Mouse (Mus musculus): ENCODE results near the gene Ndufa3. TPM values are rescaled to one million over a fixed set of nuclear protein-coding genes. Genes with fewer than 3 reads are reported as not detected.
"Not testable (repeated sequence)": the region's sequence is repeated elsewhere in the genome, so short reads cannot be mapped to it uniquely, and the experiment has no call there.

Gene Ndufa3
- polyA plus RNA-seq, 1 experiment from 2014 or later: 457 TPM

GRCm38 (mm10) chr7:3590550-3590949 is 26.6 kb upstream of the Ndufa3 start:
- ATAC-seq (ENCODE audit: insufficient number of reproducible peaks, insufficient read depth, low FRiP score, low TSS enrichment, low read depth): no peak
- WGBS: 69% methylated on average over 3 of the region's 3 CpGs
- Histone ChIP-seq H3K36me3 (no peaks in the 10 kb centered on the region), H3K4me3 (no peak overlapping the region), H3K9me3 (no peaks in the 10 kb centered on the region), H3K4me2 (no peak overlapping the region), H3K9ac (no peak overlapping the region), H3K27ac (no peak overlapping the region), H3K27me3 (no peaks in the 10 kb centered on the region), H3K4me1 (no peaks in the 10 kb centered on the region)

GRCm38 (mm10) chr7:3591534-3591933 is 25.6 kb upstream of the Ndufa3 start:
- no peak for ATAC-seq (ENCODE audit: insufficient number of reproducible peaks, insufficient read depth, low FRiP score, low TSS enrichment, low read depth)
- H3K36me3 ChIP-seq: no peaks in the 10 kb centered on the region
- no peak overlapping the region for H3K9ac ChIP-seq
- no peak overlapping the region for H3K4me3 ChIP-seq
- WGBS: 64% methylated on average over 1 of the region's 1 CpGs
- H3K9me3 ChIP-seq: no peaks in the 10 kb centered on the region
- H3K27me3 ChIP-seq: no peaks in the 10 kb centered on the region
- H3K4me2 ChIP-seq: no peak overlapping the region
- H3K4me1 ChIP-seq: no peaks in the 10 kb centered on the region
- no peak overlapping the region for H3K27ac ChIP-seq

GRCm38 (mm10) chr7:3593855-3594254 is 23.3 kb upstream of the Ndufa3 start:
- Histone ChIP-seq H3K4me3 (no peak overlapping the region), H3K9me3 (no peaks in the 10 kb centered on the region)
- ATAC-seq (ENCODE audit: insufficient number of reproducible peaks, insufficient read depth, low FRiP score, low TSS enrichment, low read depth): no peak

GRCm38 (mm10) chr7:3594686-3595085 is 22.5 kb upstream of the Ndufa3 start:
- no peaks in the 10 kb centered on the region for H3K4me1 ChIP-seq
- 17% methylated on average over 5 of the region's 5 CpGs for WGBS
- H3K36me3 ChIP-seq: no peaks in the 10 kb centered on the region
- H3K9ac ChIP-seq: no peak overlapping the region
- no peak overlapping the region for H3K27ac ChIP-seq
- no peaks in the 10 kb centered on the region for H3K27me3 ChIP-seq
- 0 out of 2 replicates have a peak overlapping the region, but pooled peaks have one; percentile 2 for H3K4me3 ChIP-seq
- H3K4me2 ChIP-seq: peak overlapping the region; percentile 22; the same call in 1 of the 2 replicates
- no peaks in the 10 kb centered on the region for H3K9me3 ChIP-seq
- no peak for ATAC-seq (ENCODE audit: insufficient number of reproducible peaks, insufficient read depth, low FRiP score, low TSS enrichment, low read depth)

More at GRCm38 (mm10) chr7:3593855-3594254, 23.3 kb upstream of the Ndufa3 start:
- no peaks in the 10 kb centered on the region for H3K4me1 ChIP-seq
- no peaks in the 10 kb centered on the region for H3K27me3 ChIP-seq
- H3K36me3 ChIP-seq: no peaks in the 10 kb centered on the region
- H3K27ac ChIP-seq: no peak overlapping the region
- H3K9ac ChIP-seq: no peak overlapping the region
- H3K4me2 ChIP-seq: no peak overlapping the region

- H3K27ac ChIP-seq: no peak overlapping the region
- H3K9me3 ChIP-seq: no peaks in the 10 kb centered on the region
- H3K27me3 ChIP-seq: no peaks in the 10 kb centered on the region
- ATAC-seq (ENCODE audit: insufficient number of reproducible peaks, insufficient read depth, low FRiP score, low TSS enrichment, low read depth): no peak
- H3K36me3 ChIP-seq: no peaks in the 10 kb centered on the region
- H3K4me1 ChIP-seq: no peaks in the 10 kb centered on the region
- 15% methylated on average over 9 of the region's 9 CpGs for WGBS
- H3K4me2 ChIP-seq: peak overlapping the region; percentile 22; the same call in 1 of the 2 replicates
- no peak overlapping the region for H3K9ac ChIP-seq
- 0 out of 2 replicates have a peak overlapping the region, but pooled peaks have one; percentile 2 for H3K4me3 ChIP-seq
These were observed 22.0 kb upstream of the Ndufa3 start for GRCm38 (mm10) chr7:3595146-3595545.

- H3K4me2 ChIP-seq; H3K27ac ChIP-seq; H3K9me3 ChIP-seq; H3K4me1 ChIP-seq; H3K9ac ChIP-seq; H3K27me3 ChIP-seq; H3K36me3 ChIP-seq; ATAC-seq (ENCODE audit: insufficient number of reproducible peaks, insufficient read depth, low FRiP score, low TSS enrichment, low read depth); H3K4me3 ChIP-seq: not testable (repeated sequence)
- WGBS: 70% methylated on average over 1 of the region's 1 CpGs
These were observed 19.4 kb upstream of the Ndufa3 start for GRCm38 (mm10) chr7:3597755-3598154.

GRCm38 (mm10) chr7:3601119-3601518 is 16.1 kb upstream of the Ndufa3 start:
- H3K9me3 ChIP-seq: no peaks in the 10 kb centered on the region
- H3K4me2 ChIP-seq: no peak overlapping the region
- 11% methylated on average over 4 of the region's 4 CpGs for WGBS
- no peak overlapping the region for H3K9ac ChIP-seq
- H3K27ac ChIP-seq: no peak overlapping the region
- H3K4me3 ChIP-seq: no peak overlapping the region
- no peaks in the 10 kb centered on the region for H3K36me3 ChIP-seq
- H3K4me1 ChIP-seq: no peaks in the 10 kb centered on the region
- no peaks in the 10 kb centered on the region for H3K27me3 ChIP-seq
- no peak for ATAC-seq (ENCODE audit: insufficient number of reproducible peaks, insufficient read depth, low FRiP score, low TSS enrichment, low read depth)

GRCm38 (mm10) chr7:3606798-3607197 is 10.4 kb upstream of the Ndufa3 start:
- Histone ChIP-seq H3K4me1 (no peaks in the 10 kb centered on the region), H3K4me3 (no peak overlapping the region), H3K27me3 (no peaks in the 10 kb centered on the region), H3K36me3 (no peaks in the 10 kb centered on the region), H3K9me3 (no peaks in the 10 kb centered on the region), H3K27ac (no peak overlapping the region), H3K9ac (no peak overlapping the region), H3K4me2 (no peak overlapping the region)
- no peak for ATAC-seq (ENCODE audit: insufficient number of reproducible peaks, insufficient read depth, low FRiP score, low TSS enrichment, low read depth)
- WGBS: 22% methylated on average over 2 of the region's 2 CpGs

- no peaks in the 10 kb centered on the region for H3K9me3 ChIP-seq
- H3K9ac ChIP-seq: no peak overlapping the region
- no peaks in the 10 kb centered on the region for H3K4me1 ChIP-seq
- H3K4me3 ChIP-seq: no peak overlapping the region
- no peaks in the 10 kb centered on the region for H3K36me3 ChIP-seq
- no peak for ATAC-seq (ENCODE audit: insufficient number of reproducible peaks, insufficient read depth, low FRiP score, low TSS enrichment, low read depth)
- no peak overlapping the region for H3K27ac ChIP-seq
- 74% methylated on average over 6 of the region's 6 CpGs for WGBS
- H3K27me3 ChIP-seq: no peaks in the 10 kb centered on the region
- no peak overlapping the region for H3K4me2 ChIP-seq
These were observed 9.8 kb upstream of the Ndufa3 start for GRCm38 (mm10) chr7:3607391-3607790.

GRCm38 (mm10) chr7:3608668-3609067 is 8.5 kb upstream of the Ndufa3 start:
- 91% methylated on average over 3 of the region's 3 CpGs for WGBS
- H3K9ac ChIP-seq: no peak overlapping the region
- ATAC-seq (ENCODE audit: insufficient number of reproducible peaks, insufficient read depth, low FRiP score, low TSS enrichment, low read depth): no peak
- no peaks in the 10 kb centered on the region for H3K9me3 ChIP-seq
- no peaks in the 10 kb centered on the region for H3K27me3 ChIP-seq
- H3K27ac ChIP-seq: no peak overlapping the region
- no peaks in the 10 kb centered on the region for H3K4me1 ChIP-seq
- no peaks in the 10 kb centered on the region for H3K36me3 ChIP-seq
- no peak overlapping the region for H3K4me2 ChIP-seq
- H3K4me3 ChIP-seq: no peak overlapping the region

GRCm38 (mm10) chr7:3609082-3609481 is 8.1 kb upstream of the Ndufa3 start:
- Histone ChIP-seq H3K4me2 (no peak overlapping the region), H3K9ac (no peak overlapping the region), H3K27me3 (no peaks in the 10 kb centered on the region), H3K9me3 (no peaks in the 10 kb centered on the region), H3K4me1 (no peaks in the 10 kb centered on the region), H3K36me3 (no peaks in the 10 kb centered on the region), H3K27ac (no peak overlapping the region), H3K4me3 (no peak overlapping the region)
- 68% methylated on average over 3 of the region's 3 CpGs for WGBS
- ATAC-seq (ENCODE audit: insufficient number of reproducible peaks, insufficient read depth, low FRiP score, low TSS enrichment, low read depth): no peak

GRCm38 (mm10) chr7:3610437-3610836 is 6.7 kb upstream of the Ndufa3 start:
- H3K9ac ChIP-seq: no peak overlapping the region
- H3K4me3 ChIP-seq: no peak overlapping the region
- no peaks in the 10 kb centered on the region for H3K27me3 ChIP-seq
- H3K9me3 ChIP-seq: no peaks in the 10 kb centered on the region
- no peak overlapping the region for H3K27ac ChIP-seq
- no peaks in the 10 kb centered on the region for H3K4me1 ChIP-seq
- 85% methylated on average over 3 of the region's 3 CpGs for WGBS
- no peak for ATAC-seq (ENCODE audit: insufficient number of reproducible peaks, insufficient read depth, low FRiP score, low TSS enrichment, low read depth)
- H3K36me3 ChIP-seq: no peaks in the 10 kb centered on the region
- H3K4me2 ChIP-seq: no peak overlapping the region

GRCm38 (mm10) chr7:3611006-3611405 is 6.2 kb upstream of the Ndufa3 start:
- Histone ChIP-seq H3K4me3 (no peak overlapping the region), H3K27me3 (no peaks in the 10 kb centered on the region), H3K27ac (no peak overlapping the region), H3K9me3 (no peaks in the 10 kb centered on the region), H3K36me3 (no peaks in the 10 kb centered on the region), H3K9ac (no peak overlapping the region), H3K4me2 (no peak overlapping the region), H3K4me1 (no peaks in the 10 kb centered on the region)
- 86% methylated on average over 13 of the region's 13 CpGs for WGBS
- ATAC-seq (ENCODE audit: insufficient number of reproducible peaks, insufficient read depth, low FRiP score, low TSS enrichment, low read depth): no peak
